Mouse (Mus musculus) heart, embryonic 15.5 days (tissue): ENCODE data around the gene Gnpnat1. TPM values are rescaled to one million over a fixed set of nuclear protein-coding genes. Genes with fewer than 3 reads are reported as not detected.

Source experiments
- ATAC-seq: fragments of 200-750 bp; cut with Nextera tagmentation; replicated peaks from 2 replicates; pipeline ENCODE4 v1.8.0; 2017; ENCODE audit warnings: low read depth, moderate TSS enrichment; ENCODE audit not compliant: insufficient number of reproducible peaks, insufficient read depth, low FRiP score
- H3K27ac ChIP-seq: fragments of 300-500 bp; sonication (generic); 2 replicates; pipeline ENCODE4 v1.5.1; 2015; ENCODE audit warnings: mild to moderate bottlenecking, inconsistent platforms
- H3K27me3 ChIP-seq: fragments of 300-500 bp; sonication (generic); 2 replicates; pipeline ENCODE4 v1.6.1; 2015; ENCODE audit warnings: inconsistent platforms
- H3K36me3 ChIP-seq: fragments of 300-500 bp; sonication (generic); 2 replicates; pipeline ENCODE4 v1.6.1; 2015; ENCODE audit warnings: mild to moderate bottlenecking, inconsistent platforms
- H3K4me1 ChIP-seq: fragments of 300-500 bp; sonication (generic); replicated peaks from 2 replicates; pipeline ENCODE4 v1.6.1; 2015; ENCODE audit warnings: inconsistent platforms
- H3K4me2 ChIP-seq: fragments of 300-500 bp; sonication (generic); 2 replicates; pipeline ENCODE4 v1.6.1; 2015; ENCODE audit warnings: inconsistent platforms, mild to moderate bottlenecking, moderate library complexity
- H3K4me3 ChIP-seq: fragments of 300-500 bp; sonication (generic); 2 replicates; pipeline ENCODE4 v1.5.1; 2015; ENCODE audit warnings: mild to moderate bottlenecking, inconsistent platforms
- H3K9ac ChIP-seq: fragments of 300-500 bp; sonication (generic); 2 replicates; pipeline ENCODE4 v1.6.1; 2015; ENCODE audit warnings: mild to moderate bottlenecking, inconsistent platforms
- H3K9me3 ChIP-seq: fragments of 300-500 bp; sonication (generic); replicated peaks from 2 replicates; pipeline ENCODE4 v1.6.1; 2016; ENCODE audit warnings: inconsistent platforms
- WGBS: fragments of 180-500 bp; shearing (Covaris S2); methylation state at CpG from one replicate; pipeline ENCODE4 v1.1.7; 2015; ENCODE audit warnings: mixed read lengths; 5-methylcytosine and 5-hydroxymethylcytosine counted together
- polyA plus RNA-seq: library from polyadenylated mRNA; unstranded; fragments of >200 nt; fragmentation: Nextera tagmentation; extraction: Ambion mirVana; gene quantifications from 2 replicates; pipeline ENCODE4 v1.2.1, GENCODE M21; 2015

Gnpnat1 gene
- polyA plus RNA-seq, 1 experiment from 2014 or later = 21.9 TPM

GRCm38 (mm10) chr14:45438931-45439275 is 34.2 kb upstream of the Gnpnat1 start:
- Histone ChIP-seq H3K27ac (no peak overlapping the region), H3K4me3 (no peak overlapping the region), H3K4me2 (no peak overlapping the region), H3K4me1 (peaks cover 5% of the 10 kb centered on the region; the same call in 1 of the 2 replicates), H3K9ac (no peak overlapping the region), H3K27me3 (no peaks in the 10 kb centered on the region), H3K9me3 (no peaks in the 10 kb centered on the region), H3K36me3 (no peaks in the 10 kb centered on the region)
- ATAC-seq = no peak
- 94% methylated on average over 2 of the region's 2 CpGs for WGBS

GRCm38 (mm10) chr14:45438250-45438930 is 33.7 kb upstream of the Gnpnat1 start:
- no peaks in the 10 kb centered on the region for H3K36me3 ChIP-seq
- no peaks in the 10 kb centered on the region for H3K27me3 ChIP-seq
- no peak for ATAC-seq
- H3K4me2 ChIP-seq = no peak overlapping the region
- H3K4me3 ChIP-seq = no peak overlapping the region
- H3K4me1 ChIP-seq = peaks cover 5% of the 10 kb centered on the region; the same call in 1 of the 2 replicates
- H3K9me3 ChIP-seq = no peaks in the 10 kb centered on the region
- WGBS = 77% methylated on average over 19 of the region's 19 CpGs
- no peak overlapping the region for H3K27ac ChIP-seq
- H3K9ac ChIP-seq = no peak overlapping the region

GRCm38 (mm10) chr14:45434220-45434619 is 29.5 kb upstream of the Gnpnat1 start:
- Histone ChIP-seq H3K36me3 (no peaks in the 10 kb centered on the region), H3K27me3 (no peaks in the 10 kb centered on the region), H3K9ac (no peak overlapping the region), H3K4me1 (no peaks in the 10 kb centered on the region), H3K27ac (no peak overlapping the region), H3K4me2 (no peak overlapping the region), H3K9me3 (no peaks in the 10 kb centered on the region), H3K4me3 (no peak overlapping the region)
- no peak for ATAC-seq
- WGBS = 70% methylated on average over 6 of the region's 6 CpGs

- no peak overlapping the region for H3K27ac ChIP-seq
- no peaks in the 10 kb centered on the region for H3K9me3 ChIP-seq
Observed at GRCm38 (mm10) chr14:45432003-45432402, 27.3 kb upstream of the Gnpnat1 start.

GRCm38 (mm10) chr14:45430066-45430842 is 25.5 kb upstream of the Gnpnat1 start:
- no peak overlapping the region for H3K4me3 ChIP-seq
- H3K27me3 ChIP-seq = no peaks in the 10 kb centered on the region
- H3K36me3 ChIP-seq = no peaks in the 10 kb centered on the region
- ATAC-seq = no peak
- H3K9ac ChIP-seq = no peak overlapping the region
- peaks cover 4% of the 10 kb centered on the region; the same call in 1 of the 2 replicates for H3K9me3 ChIP-seq
- H3K4me1 ChIP-seq = no peaks in the 10 kb centered on the region
- H3K27ac ChIP-seq = no peak overlapping the region
- H3K4me2 ChIP-seq = no peak overlapping the region
- WGBS = 88% methylated on average over 13 of the region's 13 CpGs

More at GRCm38 (mm10) chr14:45432003-45432402, 27.3 kb upstream of the Gnpnat1 start:
- no peak overlapping the region for H3K4me2 ChIP-seq
- no peak overlapping the region for H3K9ac ChIP-seq
- 64% methylated on average over 4 of the region's 4 CpGs for WGBS
- no peaks in the 10 kb centered on the region for H3K4me1 ChIP-seq
- no peaks in the 10 kb centered on the region for H3K36me3 ChIP-seq
- H3K27me3 ChIP-seq = no peaks in the 10 kb centered on the region
- ATAC-seq = no peak
- H3K4me3 ChIP-seq = no peak overlapping the region

GRCm38 (mm10) chr14:45423220-45423619 is 18.5 kb upstream of the Gnpnat1 start:
- Histone ChIP-seq H3K4me2 (no peak overlapping the region), H3K36me3 (no peaks in the 10 kb centered on the region), H3K27me3 (no peaks in the 10 kb centered on the region), H3K9ac (no peak overlapping the region), H3K9me3 (peaks cover 4% of the 10 kb centered on the region; the same call in 1 of the 2 replicates), H3K4me1 (no peaks in the 10 kb centered on the region), H3K4me3 (no peak overlapping the region), H3K27ac (no peak overlapping the region)
- no peak for ATAC-seq
- WGBS = 7% methylated on average over 5 of the region's 5 CpGs

GRCm38 (mm10) chr14:45422371-45422770 is 17.7 kb upstream of the Gnpnat1 start:
- 54% methylated on average over 4 of the region's 4 CpGs for WGBS
- Histone ChIP-seq H3K9ac (no peak overlapping the region), H3K4me2 (no peak overlapping the region), H3K4me1 (no peaks in the 10 kb centered on the region), H3K27me3 (no peaks in the 10 kb centered on the region), H3K36me3 (no peaks in the 10 kb centered on the region), H3K4me3 (no peak overlapping the region), H3K27ac (no peak overlapping the region), H3K9me3 (peaks cover 4% of the 10 kb centered on the region; the same call in 1 of the 2 replicates)
- no peak for ATAC-seq

- ATAC-seq = no peak
- H3K27ac ChIP-seq = no peak overlapping the region
Observed at GRCm38 (mm10) chr14:45419323-45419722, 14.6 kb upstream of the Gnpnat1 start.

GRCm38 (mm10) chr14:45418553-45418952 is 13.8 kb upstream of the Gnpnat1 start:
- H3K4me2 ChIP-seq = no peak overlapping the region
- no peak overlapping the region for H3K27ac ChIP-seq
- H3K9ac ChIP-seq = no peak overlapping the region
- ATAC-seq = no peak
- no peaks in the 10 kb centered on the region for H3K36me3 ChIP-seq
- WGBS = 71% methylated on average over 3 of the region's 3 CpGs
- no peaks in the 10 kb centered on the region for H3K4me1 ChIP-seq
- no peak overlapping the region for H3K4me3 ChIP-seq
- no peaks in the 10 kb centered on the region for H3K9me3 ChIP-seq
- no peaks in the 10 kb centered on the region for H3K27me3 ChIP-seq

More at GRCm38 (mm10) chr14:45419323-45419722, 14.6 kb upstream of the Gnpnat1 start:
- Histone ChIP-seq H3K27me3 (no peaks in the 10 kb centered on the region), H3K4me3 (no peak overlapping the region), H3K36me3 (no peaks in the 10 kb centered on the region), H3K9ac (no peak overlapping the region), H3K9me3 (no peaks in the 10 kb centered on the region), H3K4me1 (no peaks in the 10 kb centered on the region), H3K4me2 (no peak overlapping the region)
- WGBS = 67% methylated on average over 4 of the region's 4 CpGs

GRCm38 (mm10) chr14:45416265-45416664 is 11.6 kb upstream of the Gnpnat1 start:
- WGBS = 85% methylated on average over 4 of the region's 4 CpGs

GRCm38 (mm10) chr14:45403651-45404050 is 1.1 kb downstream of the Gnpnat1 start:
- Histone ChIP-seq H3K27ac (no peak overlapping the region), H3K9ac (no peak overlapping the region), H3K4me2 (no peak overlapping the region), H3K4me3 (no peak overlapping the region), H3K36me3 (no peaks in the 10 kb centered on the region), H3K27me3 (no peaks in the 10 kb centered on the region), H3K4me1 (no peaks in the 10 kb centered on the region), H3K9me3 (no peaks in the 10 kb centered on the region)
- WGBS = 82% methylated on average over 7 of the region's 7 CpGs
- no peak for ATAC-seq

More at GRCm38 (mm10) chr14:45416265-45416664, 11.6 kb upstream of the Gnpnat1 start:
- H3K4me3 ChIP-seq = no peak overlapping the region
- H3K4me1 ChIP-seq = no peaks in the 10 kb centered on the region
- H3K9ac ChIP-seq = no peak overlapping the region
- no peaks in the 10 kb centered on the region for H3K27me3 ChIP-seq
- no peaks in the 10 kb centered on the region for H3K36me3 ChIP-seq
- no peak for ATAC-seq
- H3K9me3 ChIP-seq = no peaks in the 10 kb centered on the region
- H3K4me2 ChIP-seq = no peak overlapping the region
- H3K27ac ChIP-seq = no peak overlapping the region
